Mouse (Mus musculus): ENCODE results near the gene Mapk7.

Mapk7 gene

DNA sequence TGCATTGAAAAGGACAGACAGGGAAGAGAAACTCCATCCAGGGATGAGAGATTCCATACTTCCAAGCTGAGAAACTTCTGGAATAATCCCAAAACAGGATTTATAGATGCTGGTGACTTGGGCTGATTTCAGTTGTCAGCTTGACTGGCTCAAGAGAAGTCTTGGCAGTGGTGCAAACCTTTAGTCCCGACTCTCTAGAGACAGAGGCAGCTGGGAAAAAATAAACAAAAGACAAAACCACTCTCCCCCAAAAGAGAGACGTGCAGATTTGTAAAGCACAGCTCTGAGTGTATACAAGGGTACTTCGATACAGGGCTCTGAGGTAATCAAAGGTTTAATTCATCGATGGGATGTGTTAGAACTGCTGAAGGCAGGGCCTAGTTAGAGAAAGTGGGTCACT is 28.8 kb downstream of the Mapk7 start:
- no peak for DNase-seq (ENCODE audit: low spot score in 2 of 2)

DNA sequence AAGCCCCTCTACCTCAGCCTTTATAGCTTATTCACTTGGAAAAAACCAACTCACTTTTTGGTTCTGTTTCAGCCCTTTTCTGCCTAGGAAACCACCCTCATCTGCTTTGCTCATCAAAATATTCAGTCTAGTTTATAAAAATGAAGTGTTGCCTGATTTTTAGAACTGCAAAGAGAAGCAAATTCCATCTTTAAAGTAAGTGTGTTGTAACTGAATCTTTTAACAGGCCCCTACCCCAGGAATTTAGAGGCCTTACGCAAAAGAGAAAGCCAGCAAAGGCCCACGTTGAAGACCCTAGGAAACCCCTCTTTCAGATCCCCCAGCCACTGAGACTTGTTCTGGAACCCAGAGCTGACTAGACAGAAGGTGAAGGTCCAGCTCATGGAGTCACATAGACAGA is 30.1 kb downstream of the Mapk7 start:
- no peak for DNase-seq (ENCODE audit: low spot score in 2 of 2)

- DNase-seq (ENCODE audit: low spot score in 2 of 2): no peak
Measured at GRCm38 (mm10) chr11:61449499-61450292, 44.5 kb downstream of the Mapk7 start.

DNA sequence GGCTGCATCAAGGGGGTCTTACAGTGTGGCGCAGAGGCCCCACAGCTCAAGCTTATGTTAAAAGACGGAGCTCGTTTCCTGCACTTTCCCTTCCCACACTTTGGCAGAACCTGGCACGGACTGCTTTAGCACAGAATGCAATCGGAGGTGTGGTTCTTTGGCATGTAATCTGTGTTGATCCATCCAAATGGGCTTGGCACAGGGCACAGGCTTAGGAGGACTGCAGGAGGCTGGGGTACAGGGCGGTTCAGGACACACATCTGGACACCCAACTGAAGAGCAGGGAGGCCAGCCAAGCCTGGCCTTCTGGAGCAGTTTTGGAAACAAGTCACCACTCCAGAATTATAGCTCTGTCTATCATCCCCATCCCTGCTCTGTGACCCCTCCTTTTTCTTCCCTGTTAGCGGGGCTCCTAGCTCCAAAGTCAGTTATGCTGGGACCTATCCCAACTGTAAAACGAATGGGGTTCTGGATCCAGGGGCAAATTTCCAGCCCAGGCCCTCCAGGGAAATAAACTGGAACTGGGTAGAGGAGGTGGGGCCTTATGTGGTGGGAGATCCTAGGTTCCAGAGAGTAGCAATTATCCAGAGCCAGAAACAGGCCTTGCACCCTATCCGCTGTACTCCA is 45.5 kb downstream of the Mapk7 start:
- DNase-seq (ENCODE audit: low spot score in 2 of 2): peak; percentile 57 to 60

- no peak for DNase-seq (ENCODE audit: low spot score in 2 of 2)
Measured at GRCm38 (mm10) chr11:61448041-61448440, 46.2 kb downstream of the Mapk7 start.

- DNase-seq (ENCODE audit: low spot score in 2 of 2): no peak
Measured at GRCm38 (mm10) chr11:61447296-61447695, 46.9 kb downstream of the Mapk7 start.

- DNase-seq (ENCODE audit: low spot score in 2 of 2): no peak
Measured at GRCm38 (mm10) chr11:61443807-61444206, 50.4 kb downstream of the Mapk7 start.

GRCm38 (mm10) chr11:61441670-61442069 is 52.5 kb downstream of the Mapk7 start:
- DNase-seq (ENCODE audit: low spot score in 2 of 2): no peak

GRCm38 (mm10) chr11:61440416-61440815 is 53.8 kb downstream of the Mapk7 start:
- DNase-seq (ENCODE audit: low spot score in 2 of 2): no peak

GRCm38 (mm10) chr11:61439170-61439569 is 55.0 kb downstream of the Mapk7 start:
- no peak for DNase-seq (ENCODE audit: low spot score in 2 of 2)
